Mouse (Mus musculus) spleen, postnatal 36 days (tissue): ENCODE data around the gene Tuba1c.

Experiments used
- DNase-seq, 2 experiments: peaks; one replicate each; pipeline ENCODE4 v3.0.0; 2022; ENCODE audit warnings: low spot score in 2 of 2, mixed read lengths in 1 of 2

Gene Tuba1c

DNA sequence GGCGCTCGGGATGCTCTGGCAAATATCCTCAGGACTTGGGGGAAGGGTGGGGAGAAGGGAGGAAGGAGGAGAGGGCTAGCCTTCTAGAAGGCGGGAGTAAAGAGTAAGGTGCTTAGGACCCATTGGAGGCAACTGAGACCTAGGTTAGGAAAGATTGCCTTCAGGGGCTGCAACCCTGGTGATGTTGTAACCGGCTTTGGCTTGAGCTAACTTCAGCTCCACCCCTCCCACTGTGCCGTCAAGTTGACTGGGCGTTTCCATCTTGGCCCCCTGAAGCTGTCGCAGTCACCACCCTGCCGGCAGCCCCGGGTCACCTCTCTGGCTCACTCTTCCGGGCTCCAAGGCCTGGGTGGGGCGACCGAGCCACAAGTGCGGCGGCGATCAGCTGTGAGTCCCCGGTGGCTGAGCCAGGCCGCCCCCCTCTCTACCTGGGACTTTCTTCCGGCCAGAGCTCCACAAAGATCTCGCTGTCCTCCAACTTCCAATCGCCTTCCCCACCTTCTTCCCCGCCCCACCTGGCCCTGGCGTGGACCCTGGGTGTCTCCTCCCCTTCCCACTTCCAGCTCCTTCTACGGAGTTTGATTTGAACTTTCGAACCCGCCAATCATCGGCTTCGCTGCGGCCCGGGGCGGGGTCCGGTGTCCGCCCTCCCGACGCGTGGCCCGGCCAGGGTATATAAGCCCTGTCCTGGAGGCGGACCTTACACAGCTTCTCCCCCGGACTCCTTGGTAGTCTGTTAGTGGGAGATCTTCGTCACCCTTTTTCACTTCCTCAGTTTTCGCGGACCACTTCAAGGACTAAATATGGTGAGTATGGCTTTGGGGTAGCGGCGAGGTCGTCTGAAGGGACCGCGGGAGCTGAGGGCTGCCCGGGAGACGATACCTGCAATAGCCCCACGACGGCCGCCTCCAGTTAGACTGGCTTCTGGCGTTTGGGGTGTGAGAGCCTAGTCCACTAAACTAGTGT, at the start of gene Tuba1c:
Tuba1c (plus strand) TSS at position 273 of the 966 bp plus-strand sequence.
- peak; percentile 96 to 97 for DNase-seq

DNA sequence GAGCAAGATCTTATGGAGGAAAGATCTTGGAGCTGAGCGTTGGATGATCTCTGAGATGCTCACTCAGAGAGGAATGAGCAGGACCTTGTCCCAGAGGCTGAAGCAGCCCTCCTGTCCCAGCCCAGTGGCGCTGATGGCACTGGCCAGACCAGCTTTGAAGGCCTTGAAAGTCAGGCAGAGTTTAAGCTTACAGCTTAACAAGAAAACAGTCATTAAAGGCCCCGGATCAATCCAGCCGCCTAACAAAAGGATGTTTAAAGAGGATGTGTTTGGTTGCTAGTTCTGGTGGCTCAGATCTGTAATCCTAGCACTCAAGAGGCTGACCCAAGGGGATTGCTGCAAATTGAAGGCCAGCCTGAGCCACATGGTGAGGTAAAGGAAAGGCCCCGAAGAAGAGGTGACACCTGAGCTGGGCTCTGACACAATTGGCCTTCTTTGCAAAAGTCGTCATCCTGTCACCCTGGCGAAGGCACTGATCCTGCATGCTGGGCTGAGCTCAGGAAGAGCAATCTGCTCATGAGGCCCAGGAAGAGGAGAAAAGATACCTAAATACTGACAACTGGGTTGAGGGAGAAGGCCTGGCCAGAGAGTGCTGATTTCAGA, 49.6 kb upstream of the Tuba1c start:
- no peak for DNase-seq

DNA sequence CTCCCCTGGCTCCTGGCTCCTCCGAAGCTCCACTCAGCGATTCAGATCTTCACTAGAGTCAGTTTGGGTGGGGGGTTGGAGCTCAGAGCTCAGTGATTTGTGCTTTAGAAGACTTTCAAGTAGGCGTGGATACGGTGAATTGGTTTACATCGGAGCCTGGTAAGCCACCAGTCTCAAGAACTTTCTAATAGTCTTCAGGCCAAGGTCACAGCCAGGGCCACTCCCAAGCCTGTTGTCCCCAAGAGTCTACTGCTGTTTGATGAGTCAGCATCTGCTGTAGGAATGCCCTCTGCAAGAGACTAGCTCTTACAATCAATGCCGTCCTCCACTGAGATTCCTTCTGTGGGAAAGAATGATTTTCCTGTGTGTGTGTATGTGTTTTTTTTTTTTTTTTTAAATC, 47.6 kb upstream of the Tuba1c start:
- DNase-seq, result no peak

DNA sequence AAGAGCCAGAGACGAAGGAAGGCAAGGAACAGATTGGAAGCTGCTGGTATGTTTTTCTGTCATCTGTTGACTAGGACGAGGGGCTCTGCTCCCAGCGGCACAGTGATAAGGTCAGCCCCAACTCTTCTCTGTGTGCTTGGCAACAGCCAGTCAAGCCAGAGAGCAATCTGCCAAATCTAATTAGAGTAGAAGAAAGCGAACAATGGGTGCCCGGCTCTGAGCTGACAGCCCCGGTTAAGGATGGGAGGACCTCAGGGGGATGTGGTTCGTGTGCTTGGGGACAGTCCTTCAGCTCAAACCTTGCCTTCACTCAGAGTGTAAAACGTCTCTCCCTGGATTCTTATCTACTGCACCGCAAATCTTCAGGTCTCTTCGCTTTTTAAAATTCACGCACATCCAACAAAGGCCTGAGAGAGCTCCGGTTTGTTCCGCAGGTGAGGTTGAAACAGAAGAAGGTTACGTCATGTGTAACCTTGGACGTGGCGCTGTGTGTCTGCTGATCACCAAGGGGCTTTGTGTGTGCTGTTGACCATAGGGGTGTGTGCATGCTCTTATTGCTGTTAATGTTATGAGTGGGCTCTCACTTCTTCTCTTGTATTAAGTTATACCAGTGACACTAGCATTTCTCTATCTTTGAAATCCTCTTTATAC, 46.1 kb upstream of the Tuba1c start:
- no peak for DNase-seq

DNA sequence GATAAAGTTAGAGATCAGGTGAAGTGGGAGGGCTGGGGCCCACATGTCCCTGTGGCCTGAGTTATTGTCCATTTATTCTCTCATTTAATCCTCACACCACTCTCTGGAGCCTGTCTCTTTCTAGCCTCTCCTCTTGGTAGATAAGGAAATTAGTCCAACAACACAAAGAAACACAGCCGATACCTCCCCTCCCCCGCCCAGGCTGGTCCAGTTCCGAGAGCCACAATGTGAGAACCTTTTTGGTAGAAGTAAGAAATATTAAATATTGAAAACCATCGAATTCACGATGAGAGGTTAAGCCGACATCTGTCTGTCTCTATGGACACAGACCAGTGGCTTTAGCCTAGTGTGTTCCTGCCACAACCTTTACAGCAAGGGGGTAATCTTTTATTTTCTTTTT, 45.0 kb upstream of the Tuba1c start:
- DNase-seq, result no peak

DNA sequence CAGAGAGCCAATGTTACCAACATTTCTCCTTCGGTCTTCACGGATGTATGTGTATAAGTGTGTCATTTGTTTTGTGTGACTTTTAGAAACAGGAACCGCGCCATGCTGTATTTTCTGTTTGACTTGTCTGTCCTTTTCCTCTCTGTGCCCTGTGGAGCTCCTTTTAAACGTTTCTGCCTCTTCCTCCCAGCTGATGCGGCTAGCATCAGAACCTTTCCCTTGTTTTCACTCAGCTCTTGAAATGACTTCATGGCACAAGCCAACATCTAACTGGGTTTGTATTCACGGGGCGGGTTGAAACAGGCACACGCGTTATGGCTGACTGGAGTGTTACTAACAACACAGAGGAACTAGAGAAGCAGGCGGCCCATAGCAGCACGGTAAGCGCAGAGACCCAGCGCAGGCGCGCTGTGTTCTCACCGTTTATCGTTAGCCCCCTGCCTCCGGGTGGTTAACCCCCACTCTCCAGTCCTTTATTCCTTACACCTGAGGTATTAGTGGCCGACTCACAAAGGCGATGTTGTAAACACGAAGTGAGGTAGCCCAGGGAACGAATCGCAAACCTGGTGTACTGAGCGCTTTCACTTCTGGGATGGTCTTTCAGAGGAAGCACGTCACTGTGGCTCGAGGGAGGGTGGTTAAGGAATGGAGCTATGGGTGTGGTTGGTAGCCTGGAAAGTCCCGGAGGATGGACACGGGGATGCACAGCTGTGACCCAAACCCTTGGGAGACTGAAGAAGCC, 44.3 kb upstream of the Tuba1c start:
- DNase-seq, result peak; percentile 77 to 83

GRCm38 (mm10) chr15:98985982-98986715, 43.5 kb upstream of the Tuba1c start:
- DNase-seq, result no peak

- DNase-seq, result no peak
Observed at GRCm38 (mm10) chr15:98987077-98987630, 42.5 kb upstream of the Tuba1c start.

DNA sequence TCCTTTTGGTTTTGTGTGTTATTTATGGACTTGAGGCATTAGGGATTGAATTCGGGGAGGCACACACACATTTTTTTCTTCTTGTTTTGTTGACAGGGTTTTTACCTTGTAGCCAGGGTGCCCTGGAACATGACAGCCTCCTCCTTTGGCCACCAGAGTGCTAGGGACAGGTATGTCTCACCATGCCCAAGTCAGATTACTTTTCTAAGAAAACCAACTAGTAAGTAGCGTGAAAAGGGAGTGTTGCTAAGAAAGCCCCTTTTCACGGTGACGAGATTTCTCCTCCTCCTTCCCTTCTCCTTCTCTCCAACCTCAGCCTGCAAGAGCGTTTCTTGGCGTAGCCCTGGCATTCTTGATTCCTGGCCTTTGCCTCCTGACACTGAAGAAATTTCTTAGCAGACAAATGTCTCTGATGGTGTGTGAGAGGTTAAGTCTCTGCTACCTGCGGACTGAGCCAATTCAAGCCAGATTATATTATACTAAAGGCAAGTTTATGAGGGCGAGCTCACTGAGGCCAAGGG, 42.0 kb upstream of the Tuba1c start:
- no peak for DNase-seq

GRCm38 (mm10) chr15:98988787-98989186, 40.9 kb upstream of the Tuba1c start:
- no peak for DNase-seq

DNA sequence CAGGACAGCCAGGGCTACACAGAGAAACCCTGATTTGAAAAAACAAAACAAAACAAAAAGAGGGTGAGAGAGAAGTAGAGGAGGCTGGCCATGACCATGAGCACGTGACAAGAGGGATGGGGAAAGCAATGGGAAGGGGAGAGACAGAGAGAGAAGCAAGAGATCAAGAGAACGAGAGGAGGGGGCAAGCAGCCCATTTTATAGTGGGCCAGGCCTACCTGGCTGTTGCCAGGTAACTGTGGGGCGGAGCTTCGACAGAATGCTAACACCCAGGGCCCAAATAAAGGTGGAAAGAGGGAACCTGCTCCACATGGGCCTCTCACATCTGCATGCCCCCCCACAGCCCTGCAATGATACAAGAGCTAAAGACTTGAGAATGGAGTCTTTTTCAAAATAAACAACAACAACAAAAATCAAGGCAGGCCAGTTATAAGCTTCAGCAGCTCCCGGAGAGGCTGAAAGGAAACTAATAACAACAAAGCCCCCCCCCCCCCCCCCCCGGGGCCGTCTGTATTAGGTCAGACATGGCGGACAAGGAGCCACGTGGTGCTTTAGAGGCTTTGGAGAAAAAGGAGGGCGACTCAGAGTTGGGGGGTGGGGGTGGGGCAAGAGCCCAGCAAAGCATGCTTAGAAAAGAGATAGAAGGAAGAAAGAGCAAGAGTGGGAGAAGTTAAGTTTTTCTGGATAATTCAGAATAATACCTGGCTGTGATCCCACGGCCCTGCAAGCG, 39.8 kb upstream of the Tuba1c start:
- DNase-seq, result no peak

GRCm38 (mm10) chr15:98990669-98991539, 38.8 kb upstream of the Tuba1c start:
- DNase-seq, result no peak

- no peak for DNase-seq
Observed at GRCm38 (mm10) chr15:98991540-98992050, 38.1 kb upstream of the Tuba1c start.

DNA sequence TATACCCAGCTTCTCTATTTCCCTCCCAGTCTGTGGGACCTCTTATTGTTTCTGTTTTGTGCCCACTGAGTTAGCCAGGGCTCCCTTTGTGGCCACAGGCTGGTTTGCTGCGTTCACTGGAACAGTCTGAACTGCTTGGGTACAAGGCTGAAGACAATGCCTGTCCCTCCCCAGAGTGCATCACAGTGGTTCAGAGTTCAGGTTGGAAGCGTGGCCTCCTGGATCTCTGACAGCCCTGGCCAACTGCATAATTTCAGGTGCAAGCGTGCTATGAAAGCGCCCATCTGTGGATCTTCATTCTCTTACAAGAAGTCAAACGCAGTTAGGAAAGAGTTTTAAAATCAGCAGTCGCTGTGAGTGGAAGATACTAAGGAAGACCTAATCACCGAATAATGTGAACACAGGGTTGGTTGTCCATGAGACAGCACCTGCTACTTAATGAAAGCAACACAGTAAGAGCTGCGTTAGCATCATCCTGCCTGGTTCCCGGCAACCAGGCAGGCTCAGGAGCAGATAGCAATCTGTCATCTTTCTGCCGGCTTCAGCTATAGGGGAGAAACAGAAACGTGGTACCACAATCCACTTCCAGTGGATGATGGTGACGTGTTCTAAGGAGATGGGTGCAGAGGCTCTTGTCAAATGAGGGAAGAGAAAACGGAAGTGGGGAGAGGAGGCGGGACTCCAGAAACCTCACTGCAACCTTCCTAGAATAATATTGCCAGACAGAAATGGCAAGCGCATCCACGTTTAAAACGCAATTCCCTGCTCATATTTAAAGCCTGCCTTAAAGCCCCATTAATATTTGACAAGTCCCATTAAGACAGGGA, 37.4 kb upstream of the Tuba1c start:
- DNase-seq, result peak; percentile 50 to 65

GRCm38 (mm10) chr15:98993093-98993793, 36.4 kb upstream of the Tuba1c start:
- DNase-seq, result peak; percentile 89 to 90

DNA sequence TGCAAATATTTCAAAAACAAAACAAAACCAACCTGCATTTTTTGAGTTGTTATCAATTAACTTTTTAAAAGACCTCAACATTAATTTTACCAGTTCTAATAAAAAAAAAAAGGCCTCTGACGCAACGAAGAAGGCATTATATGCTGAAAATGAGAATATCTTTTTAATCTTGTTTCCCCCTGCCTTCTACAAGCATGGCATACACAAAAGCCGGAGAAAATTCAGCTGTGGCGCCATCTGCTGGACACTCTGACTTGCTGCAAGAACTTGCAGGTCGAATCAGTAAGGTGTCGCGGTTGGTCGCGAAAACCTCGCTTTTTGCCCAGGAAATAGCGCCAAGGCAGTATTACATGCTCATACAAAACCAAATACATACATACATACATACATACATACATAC, 35.8 kb upstream of the Tuba1c start:
- peak; percentile 84 to 88 for DNase-seq

DNA sequence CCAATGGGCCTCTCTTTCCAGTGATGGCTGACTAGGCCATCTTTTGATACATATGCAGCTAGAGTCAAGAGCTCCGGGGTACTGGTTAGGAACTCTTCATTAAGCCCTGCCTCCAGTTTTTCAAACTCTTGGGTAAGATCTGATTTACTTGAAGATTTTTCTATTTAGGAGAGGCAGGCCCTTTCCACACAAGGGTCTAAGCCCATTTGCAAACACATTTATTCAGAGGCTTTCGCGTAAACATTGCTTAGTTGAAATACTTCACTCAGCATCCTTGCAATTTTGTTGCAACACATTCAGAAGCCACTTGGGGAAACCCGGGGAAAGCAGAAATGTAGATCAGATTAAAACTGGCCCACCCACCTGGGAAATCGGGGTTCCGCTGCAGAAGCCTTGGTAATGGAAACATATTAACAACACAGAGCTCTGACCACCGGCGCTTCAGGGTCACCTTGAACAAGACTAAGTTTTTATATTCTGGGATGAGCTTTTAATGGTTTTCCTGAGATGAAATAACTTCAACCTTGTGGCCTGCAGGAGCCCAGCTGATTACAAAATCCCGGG, 34.7 kb upstream of the Tuba1c start:
- no peak for DNase-seq
